22 mouse cellular contexts compared by ENCODE assay signal in the genomic region with DNA sequence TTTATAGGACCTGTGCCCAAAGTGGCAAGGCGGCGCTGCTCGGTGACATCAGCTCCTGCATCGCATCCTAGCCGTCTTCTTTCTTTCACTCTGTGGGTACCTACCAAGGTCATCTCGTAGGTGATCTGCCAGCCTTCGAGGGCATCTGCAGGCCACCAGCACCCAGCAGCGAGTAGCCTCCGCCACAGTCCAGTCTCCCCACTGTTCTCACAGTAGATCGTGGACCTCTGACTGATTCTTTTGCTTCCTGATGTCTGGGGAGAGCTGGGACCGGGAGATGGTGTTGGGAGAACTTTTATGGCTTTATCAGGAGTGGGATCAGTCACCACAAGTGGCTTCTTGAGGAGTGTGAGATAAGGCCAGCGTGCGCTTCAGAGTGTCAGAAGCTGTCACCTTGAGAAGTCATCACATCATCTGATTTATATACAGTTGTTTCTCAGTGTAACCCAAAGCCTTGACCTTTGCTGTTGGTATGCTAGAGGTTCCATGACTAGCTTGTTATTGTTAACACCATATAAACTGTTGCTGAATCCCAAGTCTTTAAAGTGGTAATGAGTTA.
DNase-seq lines count a peak whose midpoint lies in the region; ATAC-seq and TF ChIP-seq lines count a peak whose summit lies in the region.
"Had no signal": no experiment of that assay in that cellular context is flagged by ENCODE, and none has a peak within 500 bp of the region (broad histone marks: within the 10 kb centered on the region; RNA-seq: fewer than 3 reads in every experiment).

No protein-coding gene starts in this region.

- peak overlapping the region; percentile 57; the same call in 1 of the 2 replicates for H3K27ac ChIP-seq in heart, embryonic 10.5 days
- no peak overlapping the region for H3K27ac ChIP-seq in liver, embryonic 13.5 days
- H3K27ac ChIP-seq in liver, postnatal 0 days (ENCODE audit: low read depth) = no peak overlapping the region
- H3K27ac ChIP-seq: embryonic facial prominence, embryonic 13.5 days; forebrain, embryonic 12.5 days; hindbrain, embryonic 15.5 days had no signal

- peaks cover 56% of the 10 kb centered on the region for H3K4me1 ChIP-seq in heart, embryonic 10.5 days
- peaks cover 38% of the 10 kb centered on the region for H3K4me1 ChIP-seq in liver, embryonic 13.5 days (replicated peaks)
- H3K4me1 ChIP-seq in liver, postnatal 0 days (ENCODE audit: insufficient read depth) = peaks cover 27% of the 10 kb centered on the region
- H3K4me1 ChIP-seq in lung, adult 2 months (ENCODE audit: control insufficient read depth, insufficient read depth, low read length) = peaks cover 8% of the 10 kb centered on the region

- H3K27me3 ChIP-seq in heart, embryonic 10.5 days (ENCODE audit: insufficient read depth, poor library complexity, severe bottlenecking) = no peaks in the 10 kb centered on the region
- H3K27me3 ChIP-seq in liver, embryonic 13.5 days = no peaks in the 10 kb centered on the region
- H3K27me3 ChIP-seq in liver, postnatal 0 days (ENCODE audit: insufficient read depth, low read length) = no peaks in the 10 kb centered on the region
- H3K27me3 ChIP-seq: embryonic facial prominence, embryonic 13.5 days; forebrain, embryonic 12.5 days; hindbrain, embryonic 15.5 days; Patski had no signal

- H3K9me3 ChIP-seq in heart, embryonic 10.5 days = no peaks in the 10 kb centered on the region
- no peaks in the 10 kb centered on the region for H3K9me3 ChIP-seq in liver, embryonic 13.5 days (replicated peaks)
- no peaks in the 10 kb centered on the region for H3K9me3 ChIP-seq in liver, postnatal 0 days (ENCODE audit: low read length)
- H3K9me3 ChIP-seq: embryonic facial prominence, embryonic 13.5 days; forebrain, embryonic 12.5 days; hindbrain, embryonic 15.5 days had no signal

- no peak for TF ChIP-seq POLR2A in lung, adult 2 months (IDR thresholded peaks at IDR 0.05; ENCODE audit: borderline replicate concordance, extremely low read depth, low read depth, low read length)

- no peak for TF ChIP-seq EP300 in liver, postnatal 0 days (IDR thresholded peaks at IDR 0.05; ENCODE audit: low read depth)

- H3K4me3 ChIP-seq in heart, embryonic 10.5 days = no peak overlapping the region
- no peak overlapping the region for H3K4me3 ChIP-seq in liver, embryonic 13.5 days (replicated peaks)
- H3K4me3 ChIP-seq in liver, postnatal 0 days (ENCODE audit: low read depth, low read length) = no peak overlapping the region
- no peak overlapping the region for H3K4me3 ChIP-seq in lung, adult 2 months (replicated peaks; ENCODE audit: extremely low read depth, low read depth, low read length)
- H3K4me3 ChIP-seq: embryonic facial prominence, embryonic 13.5 days; forebrain, embryonic 12.5 days; hindbrain, embryonic 15.5 days had no signal

- no peak overlapping the region for H3K4me2 ChIP-seq in liver, embryonic 13.5 days
- no peak overlapping the region for H3K4me2 ChIP-seq in liver, postnatal 0 days (ENCODE audit: low read depth, low read length)
- H3K4me2 ChIP-seq: embryonic facial prominence, embryonic 13.5 days; forebrain, embryonic 12.5 days; heart, embryonic 11.5 days; hindbrain, embryonic 15.5 days had no signal

- H3K9ac ChIP-seq in liver, embryonic 13.5 days = no peak overlapping the region
- no peak overlapping the region for H3K9ac ChIP-seq in liver, postnatal 0 days (replicated peaks)
- H3K9ac ChIP-seq: embryonic facial prominence, embryonic 13.5 days; forebrain, embryonic 12.5 days; forebrain, postnatal 0 days; hindbrain, embryonic 15.5 days had no signal

- ATAC-seq in liver, embryonic 13.5 days (ENCODE audit: low read depth) = peak; percentile 18; the same call in 1 of the 2 replicates
- ATAC-seq in liver, postnatal 0 days = no peak
- peak; percentile 31 for ATAC-seq in megakaryocyte-erythroid progenitor cell, adult 5-6 weeks (replicated peaks; ENCODE audit: low FRiP score, low TSS enrichment, poor library complexity, severe bottlenecking)
- ATAC-seq: activated CD4-positive, CD25-positive, alpha-beta regulatory T cell, adult 4 months; forebrain, postnatal 0 days; Patski had no signal

- WGBS in heart, embryonic 10.5 days = 57% methylated on average over 13 of the region's 13 CpGs
- WGBS in liver, embryonic 13.5 days (ENCODE audit: insufficient replicate concordance) = 64% methylated on average over 13 of the region's 13 CpGs
- 72% methylated on average over 13 of the region's 13 CpGs for WGBS in liver, postnatal 0 days (ENCODE audit: insufficient replicate concordance)
- 80% methylated on average over 13 of the region's 13 CpGs for WGBS in lung, adult 2 months

- TF ChIP-seq CTCF in liver, postnatal 0 days (IDR thresholded peaks at IDR 0.05; ENCODE audit: low read depth) = no peak
- TF ChIP-seq CTCF in lung, adult 2 months (IDR thresholded peaks at IDR 0.05; ENCODE audit: insufficient read depth, low read length) = no peak

- no peak for DNase-seq in heart, embryonic 10.5 days (ENCODE audit: low spot score)
- no peak for DNase-seq in heart, adult 9 months (ENCODE audit: low spot score in 2 of 2)
- DNase-seq in liver, embryonic 13.5 days = no peak
- DNase-seq in liver, postnatal 0 days = no peak
- peak; percentile 51 for DNase-seq in adrenal gland, adult 8-10 months
- DNase-seq in kidney, adult 8-10 months = no peak
- no peak for DNase-seq in lung, adult 2 months
- DNase-seq: cerebellum, adult 11-12 months; cerebellum, adult 9-10 months; cerebellum, postnatal 36 days; forebrain, postnatal 0 days; gastrocnemius, postnatal 14 days; heart, adult 11 months; heart, postnatal 36 days; kidney, adult 11 months had no signal

- peaks cover 6% of the 10 kb centered on the region; the same call in 1 of the 2 replicates for H3K36me3 ChIP-seq in heart, embryonic 10.5 days
- H3K36me3 ChIP-seq in liver, embryonic 13.5 days = no peaks in the 10 kb centered on the region
- H3K36me3 ChIP-seq in liver, postnatal 0 days (replicated peaks; ENCODE audit: insufficient read depth, low read length) = peaks cover 3% of the 10 kb centered on the region
- H3K36me3 ChIP-seq: forebrain, embryonic 12.5 days; hindbrain, embryonic 15.5 days had no signal
